Mouse (Mus musculus): ENCODE measurements at regions not wholly inside any gene's neighbourhood (a gene's known extent, or its start where the extent isn't known, plus 50 kb on each side); places are given as distances from the start of the nearest gene placed in this dataset.

DNA sequence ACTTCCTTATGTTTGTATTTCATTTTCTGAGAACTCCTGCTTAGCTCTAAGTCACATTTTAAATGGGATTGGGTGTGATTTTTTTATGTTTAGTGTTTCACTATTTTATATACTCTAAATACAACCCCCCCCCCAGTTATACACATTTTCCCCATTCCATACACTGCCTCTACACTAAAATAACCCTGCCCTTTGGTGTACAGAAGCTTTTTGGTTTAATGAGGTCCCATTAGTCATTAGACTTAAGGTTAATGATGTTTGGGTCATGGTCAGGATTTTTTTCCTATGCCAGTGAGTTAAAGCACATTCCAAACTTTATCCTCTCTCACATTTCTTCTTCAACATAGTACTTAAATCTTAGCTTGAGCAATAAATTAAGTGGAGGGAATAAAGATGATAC is 149.2 kb downstream of the Tinag start:
- Histone ChIP-seq H3K9ac (ENCODE audit: insufficient read depth, low read depth, low read length, poor library complexity, severe bottlenecking) (no peak overlapping the region), H3K9me3 (ENCODE audit: control insufficient read depth, insufficient read depth, low read depth, low read length) (no peaks in the 10 kb centered on the region), H3K4me3 (ENCODE audit: insufficient read depth in 1 of 2, low read depth in 1 of 2, low read length in 2 of 2, poor library complexity in 1 of 2, severe bottlenecking in 1 of 2) (no peak overlapping the region), H3K27ac (ENCODE audit: insufficient read depth, low read depth, low read length, poor library complexity, severe bottlenecking) (no peak overlapping the region), H3K36me3 (ENCODE audit: control insufficient read depth, insufficient read depth, low read length, poor library complexity, severe bottlenecking) (no peaks in the 10 kb centered on the region), H3K4me1 (ENCODE audit: control insufficient read depth in 2 of 2, insufficient read depth in 2 of 2, low read length in 2 of 2, poor library complexity in 1 of 2) (no peaks in the 10 kb centered on the region)
- in situ Hi-C loops (cut with MboI; ENCODE audit: low sequenced_read_pairs in 2 of 2, unreplicated experiment in 2 of 2), result no loop called here
- DNase-seq (ENCODE audit: low read depth, low spot score), result no peak
- TF ChIP-seq ZNF384 (IDR thresholded peaks at IDR 0.05; ENCODE audit: low read depth, low read length) (no peak), ZC3H11A (IDR thresholded peaks at IDR 0.05; ENCODE audit: borderline replicate concordance, low read depth, low read length) (no peak), CHD2 (IDR thresholded peaks at IDR 0.05; ENCODE audit: low read depth, low read length) (no peak), HCFC1 (IDR thresholded peaks at IDR 0.05; ENCODE audit: borderline replicate concordance, insufficient read depth, low read length) (no peak)

DNA sequence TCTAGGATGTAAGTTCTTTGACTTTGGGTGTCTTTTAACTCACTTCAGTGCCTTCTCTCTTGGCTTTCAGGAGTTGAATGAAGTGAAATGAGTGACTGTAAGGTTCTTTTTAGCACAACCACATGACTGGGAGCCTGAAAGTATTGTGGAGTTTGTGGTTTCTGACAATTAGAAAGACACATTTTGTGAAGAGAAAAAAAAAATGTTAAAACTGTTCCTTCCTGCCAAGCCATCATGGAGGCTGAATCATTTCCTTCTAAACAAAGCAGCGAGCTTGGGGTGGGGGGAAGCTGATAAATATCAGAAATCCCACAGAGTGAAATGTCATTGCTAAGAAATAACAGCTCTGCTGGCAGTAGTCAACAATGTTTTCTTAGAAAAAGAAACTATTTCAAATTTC is 163.8 kb downstream of the Tinag start:
- Histone ChIP-seq H3K9me3 (ENCODE audit: control insufficient read depth, insufficient read depth, low read depth, low read length) (no peaks in the 10 kb centered on the region), H3K4me1 (ENCODE audit: control insufficient read depth in 2 of 2, insufficient read depth in 2 of 2, low read length in 2 of 2, poor library complexity in 1 of 2) (no peaks in the 10 kb centered on the region), H3K9ac (ENCODE audit: insufficient read depth, low read depth, low read length, poor library complexity, severe bottlenecking) (no peak overlapping the region), H3K36me3 (ENCODE audit: control insufficient read depth, insufficient read depth, low read length, poor library complexity, severe bottlenecking) (no peaks in the 10 kb centered on the region), H3K4me3 (ENCODE audit: insufficient read depth in 1 of 2, low read depth in 1 of 2, low read length in 2 of 2, poor library complexity in 1 of 2, severe bottlenecking in 1 of 2) (no peak overlapping the region), H3K27ac (ENCODE audit: insufficient read depth, low read depth, low read length, poor library complexity, severe bottlenecking) (no peak overlapping the region)
- TF ChIP-seq MAFK (IDR thresholded peaks at IDR 0.05; ENCODE audit: insufficient read depth, low read depth, low read length) (no peak), ZNF384 (IDR thresholded peaks at IDR 0.05; ENCODE audit: low read depth, low read length) (no peak), ZC3H11A (IDR thresholded peaks at IDR 0.05; ENCODE audit: borderline replicate concordance, low read depth, low read length) (no peak), CHD2 (IDR thresholded peaks at IDR 0.05; ENCODE audit: low read depth, low read length) (no peak), HCFC1 (IDR thresholded peaks at IDR 0.05; ENCODE audit: borderline replicate concordance, insufficient read depth, low read length) (no peak)
- in situ Hi-C loops (cut with MboI; ENCODE audit: low sequenced_read_pairs in 2 of 2, unreplicated experiment in 2 of 2), result no loop called here
- DNase-seq (ENCODE audit: low read depth, low spot score), result no peak

DNA sequence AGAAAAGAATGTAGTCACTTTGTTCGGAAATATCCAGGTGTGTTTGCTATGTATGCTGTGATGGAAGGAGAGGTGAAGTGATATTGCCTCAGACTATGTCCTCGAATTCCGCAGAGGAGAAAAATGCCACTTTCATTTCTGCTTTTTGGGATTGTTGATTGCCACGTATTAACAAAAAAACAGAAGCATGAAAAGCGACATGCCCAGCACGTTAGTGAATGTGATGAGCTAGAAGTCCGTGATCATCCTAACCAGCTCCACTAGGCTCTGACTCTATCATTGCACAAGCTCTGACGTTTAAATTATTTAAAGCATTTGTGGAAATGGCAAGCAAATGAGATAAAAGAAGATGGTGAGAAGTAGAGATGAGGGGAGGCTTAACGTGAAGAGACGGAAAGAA is 169.6 kb downstream of the Tinag start:
- Histone ChIP-seq H3K9ac (ENCODE audit: insufficient read depth, low read depth, low read length, poor library complexity, severe bottlenecking) (no peak overlapping the region), H3K4me1 (ENCODE audit: control insufficient read depth in 2 of 2, insufficient read depth in 2 of 2, low read length in 2 of 2, poor library complexity in 1 of 2) (no peaks in the 10 kb centered on the region), H3K27ac (ENCODE audit: insufficient read depth, low read depth, low read length, poor library complexity, severe bottlenecking) (no peak overlapping the region), H3K4me3 (ENCODE audit: insufficient read depth in 1 of 2, low read depth in 1 of 2, low read length in 2 of 2, poor library complexity in 1 of 2, severe bottlenecking in 1 of 2) (no peak overlapping the region), H3K9me3 (ENCODE audit: control insufficient read depth, insufficient read depth, low read depth, low read length) (no peaks in the 10 kb centered on the region), H3K36me3 (ENCODE audit: control insufficient read depth, insufficient read depth, low read length, poor library complexity, severe bottlenecking) (no peaks in the 10 kb centered on the region)
- TF ChIP-seq ZNF384 (IDR thresholded peaks at IDR 0.05; ENCODE audit: low read depth, low read length), result no peak
- TF ChIP-seq ZC3H11A (IDR thresholded peaks at IDR 0.05; ENCODE audit: borderline replicate concordance, low read depth, low read length), result no peak
- no peak for TF ChIP-seq HCFC1 (IDR thresholded peaks at IDR 0.05; ENCODE audit: borderline replicate concordance, insufficient read depth, low read length)
- no peak for TF ChIP-seq MAFK (IDR thresholded peaks at IDR 0.05; ENCODE audit: insufficient read depth, low read depth, low read length)
- no peak for TF ChIP-seq CHD2 (IDR thresholded peaks at IDR 0.05; ENCODE audit: low read depth, low read length)
- in situ Hi-C loops (cut with MboI; ENCODE audit: low sequenced_read_pairs in 2 of 2, unreplicated experiment in 2 of 2), result no loop called here
- DNase-seq (ENCODE audit: low read depth, low spot score), result no peak

DNA sequence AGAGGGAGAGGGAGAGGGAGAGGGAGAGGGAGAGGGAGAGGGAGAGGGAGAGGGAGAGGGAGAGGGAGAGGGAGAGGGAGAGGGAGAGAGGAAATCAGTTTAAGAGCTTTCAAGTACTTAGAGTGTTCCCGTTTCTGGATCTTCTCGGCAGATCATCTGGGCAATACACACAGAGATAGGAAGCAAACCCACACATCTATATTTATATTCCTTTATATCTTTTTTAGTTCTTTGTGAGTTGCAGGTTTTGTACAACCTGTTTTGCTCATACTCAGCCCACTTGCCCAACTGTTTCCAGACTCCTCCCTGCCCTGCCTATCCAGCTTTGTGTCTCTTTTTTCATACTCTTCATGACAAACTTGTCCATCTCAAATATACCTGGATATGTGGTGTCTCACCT is 173.2 kb downstream of the Tinag start:
- in situ Hi-C loops (cut with MboI; ENCODE audit: low sequenced_read_pairs in 2 of 2, unreplicated experiment in 2 of 2), result no loop called here
- no peaks in the 10 kb centered on the region for H3K36me3 ChIP-seq (ENCODE audit: control insufficient read depth, insufficient read depth, low read length, poor library complexity, severe bottlenecking)
- no peak for TF ChIP-seq HCFC1 (IDR thresholded peaks at IDR 0.05; ENCODE audit: borderline replicate concordance, insufficient read depth, low read length)
- no peak for TF ChIP-seq CHD2 (IDR thresholded peaks at IDR 0.05; ENCODE audit: low read depth, low read length)
- no peak for TF ChIP-seq MAFK (IDR thresholded peaks at IDR 0.05; ENCODE audit: insufficient read depth, low read depth, low read length)
- TF ChIP-seq ZC3H11A (IDR thresholded peaks at IDR 0.05; ENCODE audit: borderline replicate concordance, low read depth, low read length), result no peak
- no peak for TF ChIP-seq ZNF384 (IDR thresholded peaks at IDR 0.05; ENCODE audit: low read depth, low read length)

DNA sequence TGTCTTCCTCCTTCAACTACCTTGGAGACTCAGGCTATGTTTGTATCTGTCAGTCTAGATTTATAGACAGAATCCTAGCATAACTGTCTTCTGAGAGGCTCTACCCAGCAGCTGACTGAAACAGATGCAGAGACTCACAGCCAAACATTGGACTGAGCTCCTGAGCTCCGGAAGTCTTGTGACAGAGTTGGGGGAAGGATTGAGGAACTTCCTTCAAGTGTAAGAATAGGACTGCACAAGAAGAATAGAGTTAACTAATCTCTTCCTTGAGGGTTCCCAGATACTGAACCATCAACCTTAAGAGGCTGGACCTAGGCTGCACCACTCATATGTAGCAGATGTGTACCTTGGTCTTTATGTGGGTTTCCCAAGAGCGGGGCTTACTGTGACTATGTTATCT is 176.0 kb downstream of the Tinag start:
- Histone ChIP-seq H3K36me3 (ENCODE audit: control insufficient read depth, insufficient read depth, low read length, poor library complexity, severe bottlenecking) (no peaks in the 10 kb centered on the region), H3K4me1 (ENCODE audit: control insufficient read depth in 2 of 2, insufficient read depth in 2 of 2, low read length in 2 of 2, poor library complexity in 1 of 2) (no peaks in the 10 kb centered on the region), H3K9me3 (ENCODE audit: control insufficient read depth, insufficient read depth, low read depth, low read length) (no peaks in the 10 kb centered on the region), H3K9ac (ENCODE audit: insufficient read depth, low read depth, low read length, poor library complexity, severe bottlenecking) (no peak overlapping the region), H3K27ac (ENCODE audit: insufficient read depth, low read depth, low read length, poor library complexity, severe bottlenecking) (no peak overlapping the region), H3K4me3 (ENCODE audit: insufficient read depth in 1 of 2, low read depth in 1 of 2, low read length in 2 of 2, poor library complexity in 1 of 2, severe bottlenecking in 1 of 2) (no peak overlapping the region)
- in situ Hi-C loops (cut with MboI; ENCODE audit: low sequenced_read_pairs in 2 of 2, unreplicated experiment in 2 of 2), result no loop called here
- DNase-seq (ENCODE audit: low read depth, low spot score), result no peak
- TF ChIP-seq CHD2 (IDR thresholded peaks at IDR 0.05; ENCODE audit: low read depth, low read length) (no peak), MAFK (IDR thresholded peaks at IDR 0.05; ENCODE audit: insufficient read depth, low read depth, low read length) (no peak)

More for the DNA sequence above, 173.2 kb downstream of the Tinag start:
- no peak overlapping the region for H3K4me3 ChIP-seq (ENCODE audit: insufficient read depth in 1 of 2, low read depth in 1 of 2, low read length in 2 of 2, poor library complexity in 1 of 2, severe bottlenecking in 1 of 2)
- H3K27ac ChIP-seq (ENCODE audit: insufficient read depth, low read depth, low read length, poor library complexity, severe bottlenecking), result no peak overlapping the region
- H3K4me1 ChIP-seq (ENCODE audit: control insufficient read depth in 2 of 2, insufficient read depth in 2 of 2, low read length in 2 of 2, poor library complexity in 1 of 2), result no peaks in the 10 kb centered on the region
- no peaks in the 10 kb centered on the region for H3K9me3 ChIP-seq (ENCODE audit: control insufficient read depth, insufficient read depth, low read depth, low read length)
- no peak overlapping the region for H3K9ac ChIP-seq (ENCODE audit: insufficient read depth, low read depth, low read length, poor library complexity, severe bottlenecking)
- DNase-seq (ENCODE audit: low read depth, low spot score), result no peak
